Mouse (Mus musculus) CD4-positive naive resting alpha-beta T cell, adult 76 days (primary cell): ENCODE data around the gene Smarcal1. TPM values are rescaled to one million over a fixed set of nuclear protein-coding genes. Genes with fewer than 3 reads are reported as not detected.

ENCODE experiments used
- total RNA-seq: library from RNA; stranded (reverse); gene quantifications from one replicate; pipeline ENCODE4 v1.2.4, GENCODE M21; 2023

Gene Smarcal1
- 31.5 TPM for total RNA-seq

GRCm38 (mm10) chr1:72582947-72583731, at the start of gene Smarcal1:
TSS of gene Smarcal1 (plus strand) at chr1:72583251.

DNA sequence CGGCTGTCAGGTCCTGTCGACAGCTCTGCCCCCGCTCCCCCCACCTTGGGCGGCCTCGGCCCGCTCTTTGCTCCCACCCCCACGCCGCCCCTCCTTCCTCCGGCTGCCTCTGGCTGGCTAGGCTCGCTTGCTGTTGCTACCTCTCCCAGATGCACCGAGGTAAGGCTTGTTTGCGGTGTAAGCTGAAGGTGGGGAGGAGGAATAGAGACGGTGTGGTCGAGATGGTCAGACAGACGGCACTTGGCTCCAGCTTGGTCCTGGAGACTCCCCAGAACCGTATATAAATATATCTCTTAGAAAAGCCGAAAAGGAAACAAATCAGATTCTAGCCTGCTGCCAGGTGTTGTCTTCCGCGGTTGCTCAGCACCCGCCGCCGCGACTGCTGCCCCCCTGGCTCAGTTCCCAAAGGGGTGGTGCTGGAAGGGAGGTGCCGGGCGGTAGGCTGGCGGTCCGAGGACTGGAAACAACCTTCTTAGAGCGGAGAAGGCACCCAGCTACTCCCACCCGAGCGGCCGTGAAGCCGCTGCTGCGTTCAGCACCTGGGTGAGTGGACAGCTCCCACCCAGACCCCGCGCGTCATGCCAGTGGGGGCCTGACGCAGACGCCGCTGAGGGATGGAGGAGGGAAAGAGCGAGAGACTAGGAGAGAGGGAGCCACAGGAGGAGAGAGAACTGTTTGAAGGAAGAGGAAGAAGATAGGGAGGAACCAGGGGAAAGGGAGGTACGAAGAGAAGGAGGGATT, 46.3 kb upstream of the Smarcal1 start, which contains the start of gene March4:
TSS of gene March4 (minus strand) at position 320 of the 741 bp plus-strand sequence.

Other genes starting within 250 kb of the Smarcal1 start
- not detected for gene March4, start 46.3 kb upstream of the Smarcal1 start, total RNA-seq
- gene Ankar, start 117.3 kb downstream of the Smarcal1 start, total RNA-seq: not detected
- 3,114 TPM for gene Rpl37a, start 128.0 kb downstream of the Smarcal1 start, total RNA-seq
- gene Igfbp2, start 241.3 kb downstream of the Smarcal1 start, total RNA-seq: not detected